Mouse (Mus musculus): Measurements from ENCODE around the gene Try10.
"Not testable (repeated sequence)": the region's sequence is repeated elsewhere in the genome, so short reads cannot be mapped to it uniquely, and the experiment has no call there.

Try10 gene

GRCm38 (mm10) chr6:41353932-41354331 is at the start of gene Try10:
Gene Try10, plus strand, starts transcription at chr6:41354105.
- in situ Hi-C loops (cut with MboI, MseI), result no loop called here

- in situ Hi-C loops (cut with MboI, MseI), result not testable (repeated sequence)
Observed at GRCm38 (mm10) chr6:41316741-41317140, 37.2 kb upstream of the Try10 start, which contains the start of gene Try5. Gene Try5, minus strand, starts transcription at chr6:41316841.

- in situ Hi-C loops (cut with MboI, MseI), result not testable (repeated sequence)
Observed at GRCm38 (mm10) chr6:41373772-41374171, 19.9 kb downstream of the Try10 start.

GRCm38 (mm10) chr6:41377578-41377977 is 23.7 kb downstream of the Try10 start, which contains the start of gene Prss3:
Gene Prss3, minus strand, starts transcription at chr6:41377678.
- in situ Hi-C loops (cut with MboI, MseI), result not testable (repeated sequence)

- in situ Hi-C loops (cut with MboI, MseI), result no loop called here
Observed at GRCm38 (mm10) chr6:41386781-41387180, 32.9 kb downstream of the Try10 start.

- in situ Hi-C loops (cut with MboI, MseI), result not testable (repeated sequence)
Observed at GRCm38 (mm10) chr6:41391640-41392039, 37.7 kb downstream of the Try10 start.

- in situ Hi-C loops (cut with MboI, MseI), result not testable (repeated sequence)
Observed at GRCm38 (mm10) chr6:41392056-41392455, 38.2 kb downstream of the Try10 start, which contains the start of gene Gm5771. Gene Gm5771, plus strand, starts transcription at chr6:41392356.

Measured in T-helper 1 cell (primary cell).